Mouse (Mus musculus) lung, embryonic 15.5 days (tissue): ENCODE results near the gene 4930452B06Rik. TPM values are rescaled to one million over a fixed set of nuclear protein-coding genes. Genes with fewer than 3 reads are reported as not detected.

ENCODE experiments used
- ATAC-seq: fragments of 200-750 bp; cut with Nextera tagmentation; 2 replicates; pipeline ENCODE4 v1.8.0; 2017; ENCODE audit warnings: moderate number of reproducible peaks, borderline replicate concordance; ENCODE audit not compliant: low FRiP score, low TSS enrichment; ENCODE audit errors: extremely low read depth
- H3K27ac ChIP-seq: fragments of 300-500 bp; sonication (generic); 2 replicates; pipeline ENCODE4 v1.5.1; 2015; ENCODE audit warnings: moderate library complexity, mild to moderate bottlenecking, inconsistent platforms
- H3K27me3 ChIP-seq: fragments of 300-500 bp; sonication (generic); 2 replicates; pipeline ENCODE4 v1.6.1; 2015; ENCODE audit warnings: inconsistent platforms
- H3K36me3 ChIP-seq: fragments of 300-500 bp; sonication (generic); 2 replicates; pipeline ENCODE4 v1.6.1; 2015; ENCODE audit warnings: inconsistent platforms
- H3K4me1 ChIP-seq: fragments of 300-500 bp; sonication (generic); 2 replicates; pipeline ENCODE4 v1.6.1; 2015; ENCODE audit warnings: inconsistent platforms
- H3K4me2 ChIP-seq: fragments of 300-500 bp; sonication (generic); 2 replicates; pipeline ENCODE4 v1.6.1; 2015; ENCODE audit warnings: inconsistent platforms, mild to moderate bottlenecking, moderate library complexity
- H3K4me3 ChIP-seq: fragments of 300-500 bp; sonication (generic); 2 replicates; pipeline ENCODE4 v1.5.1; 2015; ENCODE audit warnings: mild to moderate bottlenecking, inconsistent platforms
- H3K9ac ChIP-seq: fragments of 300-500 bp; sonication (generic); 2 replicates; pipeline ENCODE4 v1.6.1; 2015; ENCODE audit warnings: inconsistent platforms
- H3K9me3 ChIP-seq: fragments of 300-500 bp; sonication (generic); 2 replicates; pipeline ENCODE4 v1.6.1; 2016; ENCODE audit warnings: inconsistent platforms
- WGBS: fragments of 180-500 bp; shearing (Covaris S2); methylation state at CpG from one replicate; pipeline ENCODE4 v1.1.7; 2015; 5-methylcytosine and 5-hydroxymethylcytosine counted together
- polyA plus RNA-seq: library from polyadenylated mRNA; unstranded; fragments of >200 nt; fragmentation: Nextera tagmentation; extraction: Ambion mirVana; gene quantifications from 2 replicates; pipeline ENCODE4 v1.2.1, GENCODE M21; 2015

The 4930452B06Rik gene
- polyA plus RNA-seq, 1 experiment from 2014 or later: 13.1 TPM

DNA sequence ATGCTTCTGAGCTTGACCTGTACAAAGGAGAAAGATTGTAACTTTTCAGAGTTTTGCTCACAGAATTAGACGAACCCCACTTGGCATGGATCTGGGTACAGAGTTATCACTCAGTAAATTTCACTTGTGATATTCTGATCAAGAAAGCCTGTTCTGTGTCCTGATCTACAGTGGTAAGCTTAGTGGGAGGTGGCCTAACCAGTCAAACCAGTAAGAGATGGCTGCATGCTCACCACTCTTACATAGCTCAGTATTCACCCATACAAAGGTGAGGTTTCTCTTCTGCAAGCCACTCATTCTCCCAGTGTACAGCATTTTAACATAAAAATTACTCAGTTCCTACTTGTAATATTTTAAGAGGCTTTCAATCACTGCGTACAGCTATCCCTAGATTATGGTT is 221.7 kb downstream of the 4930452B06Rik start:
- Histone ChIP-seq H3K27ac (no peak overlapping the region), H3K4me1 (no peaks in the 10 kb centered on the region), H3K36me3 (no peaks in the 10 kb centered on the region), H3K9me3 (no peaks in the 10 kb centered on the region), H3K9ac (no peak overlapping the region), H3K4me3 (no peak overlapping the region), H3K4me2 (no peak overlapping the region), H3K27me3 (no peaks in the 10 kb centered on the region)
- no peak for ATAC-seq
- WGBS: 65% methylated on average over 2 of the region's 2 CpGs

GRCm38 (mm10) chr14:8442691-8443090 is 223.3 kb downstream of the 4930452B06Rik start:
- Histone ChIP-seq H3K4me1 (no peaks in the 10 kb centered on the region), H3K9ac (no peak overlapping the region), H3K4me3 (no peak overlapping the region), H3K4me2 (no peak overlapping the region), H3K36me3 (no peaks in the 10 kb centered on the region), H3K27me3 (no peaks in the 10 kb centered on the region), H3K9me3 (no peaks in the 10 kb centered on the region), H3K27ac (no peak overlapping the region)
- no peak for ATAC-seq
- 49% methylated on average over 3 of the region's 3 CpGs for WGBS

DNA sequence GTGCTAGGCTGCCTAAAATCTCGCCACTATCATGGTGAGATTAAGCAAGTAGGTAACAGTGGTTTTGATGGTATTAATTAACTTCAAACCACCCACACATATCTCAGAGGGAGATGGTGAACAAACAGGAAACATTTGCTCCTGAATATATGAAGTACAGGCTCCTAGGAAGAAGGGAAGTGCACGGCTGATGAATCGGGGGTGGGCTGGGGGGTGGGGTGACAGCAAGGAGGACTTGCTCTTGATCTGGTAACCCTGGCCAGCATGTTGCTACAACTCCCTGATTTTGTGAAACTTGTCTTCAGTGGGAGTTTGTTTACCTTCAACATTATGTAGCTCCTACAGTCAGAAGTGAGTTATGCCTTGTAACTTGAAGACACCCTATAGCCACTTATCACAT is 224.4 kb downstream of the 4930452B06Rik start:
- Histone ChIP-seq H3K9ac (no peak overlapping the region), H3K27me3 (no peaks in the 10 kb centered on the region), H3K4me3 (no peak overlapping the region), H3K4me2 (no peak overlapping the region), H3K27ac (no peak overlapping the region), H3K36me3 (no peaks in the 10 kb centered on the region), H3K4me1 (no peaks in the 10 kb centered on the region), H3K9me3 (no peaks in the 10 kb centered on the region)
- WGBS: 52% methylated on average over 3 of the region's 3 CpGs
- ATAC-seq: no peak

DNA sequence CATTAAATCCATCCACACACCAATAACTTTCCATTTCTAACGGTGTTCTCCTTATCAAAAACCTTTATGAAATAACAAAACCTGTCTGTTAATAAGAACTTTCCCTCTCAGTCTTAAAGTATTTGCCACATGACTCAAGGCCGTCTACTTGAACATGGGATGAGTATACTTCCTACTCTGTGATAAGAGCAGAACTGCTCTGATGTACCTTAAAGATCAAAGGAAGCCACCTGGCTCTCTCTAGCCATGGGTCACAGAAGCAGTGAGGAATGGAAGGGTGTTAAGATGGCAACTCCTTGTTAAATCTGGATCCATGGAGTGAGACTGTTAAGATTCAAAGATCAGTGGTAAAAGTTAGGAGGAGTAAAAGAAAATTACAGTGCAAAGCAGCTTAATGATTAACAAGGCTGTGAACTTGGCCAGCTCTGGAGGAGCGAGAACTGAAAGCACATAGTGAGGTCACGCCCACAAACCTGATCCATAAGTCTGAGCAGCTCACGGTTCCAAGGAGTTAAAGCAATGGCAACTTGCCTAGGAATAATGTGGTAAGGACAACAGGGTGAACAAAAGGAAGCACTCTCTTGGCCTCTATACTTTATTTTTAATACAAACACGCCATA is 235.3 kb downstream of the 4930452B06Rik start:
- no peak overlapping the region for H3K27ac ChIP-seq
- H3K9me3 ChIP-seq: no peaks in the 10 kb centered on the region
- H3K4me1 ChIP-seq: no peaks in the 10 kb centered on the region
- no peak overlapping the region for H3K9ac ChIP-seq
- no peak overlapping the region for H3K4me2 ChIP-seq
- no peak overlapping the region for H3K4me3 ChIP-seq
- ATAC-seq: no peak
- WGBS: 42% methylated on average over 6 of the region's 6 CpGs
- H3K36me3 ChIP-seq: no peaks in the 10 kb centered on the region
- H3K27me3 ChIP-seq: no peaks in the 10 kb centered on the region

DNA sequence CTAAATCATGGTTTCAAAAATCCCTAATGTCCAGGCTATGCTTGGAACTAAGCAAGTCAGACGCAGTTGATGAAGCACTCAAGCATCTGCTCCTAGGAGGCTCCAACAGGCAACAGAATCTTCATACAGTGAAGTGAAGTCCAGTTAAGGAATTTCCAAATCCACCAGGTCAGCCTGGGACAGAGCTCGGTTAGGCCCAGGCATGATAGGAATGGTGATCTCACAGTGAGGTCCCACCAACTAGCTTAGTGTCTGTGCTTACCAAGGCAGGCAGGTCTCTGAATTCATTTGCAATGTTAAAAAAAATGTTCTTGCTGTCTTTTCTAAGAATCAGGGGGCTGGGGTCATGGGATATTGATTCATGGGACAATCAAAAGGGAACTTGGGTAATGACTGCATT is 236.3 kb downstream of the 4930452B06Rik start:
- Histone ChIP-seq H3K27me3 (no peaks in the 10 kb centered on the region), H3K9me3 (no peaks in the 10 kb centered on the region), H3K4me1 (no peaks in the 10 kb centered on the region), H3K36me3 (no peaks in the 10 kb centered on the region), H3K9ac (no peak overlapping the region), H3K4me3 (no peak overlapping the region), H3K4me2 (no peak overlapping the region), H3K27ac (no peak overlapping the region)
- ATAC-seq: no peak
- 68% methylated on average over 2 of the region's 2 CpGs for WGBS

DNA sequence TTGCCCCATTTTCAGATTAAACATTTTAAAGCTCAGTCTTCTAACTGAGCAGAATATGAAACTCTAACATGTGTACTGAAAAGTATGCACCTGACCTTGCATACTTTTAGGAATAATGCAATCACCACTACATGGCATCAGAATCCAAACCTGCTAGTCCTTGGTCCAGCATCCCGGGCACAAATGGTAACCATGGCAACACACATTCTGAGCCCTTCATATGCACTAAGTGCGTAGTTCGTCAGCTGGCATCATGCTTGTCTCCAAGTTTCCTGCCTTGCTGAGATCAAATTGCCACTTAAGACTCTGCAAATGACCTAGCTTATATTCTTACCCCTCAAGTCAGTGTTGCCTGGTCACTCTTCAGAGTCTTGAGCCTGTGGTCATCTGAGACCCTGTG is 243.2 kb downstream of the 4930452B06Rik start:
- WGBS: 66% methylated on average over 3 of the region's 3 CpGs
- H3K36me3 ChIP-seq: no peaks in the 10 kb centered on the region
- H3K4me3 ChIP-seq: no peak overlapping the region
- no peaks in the 10 kb centered on the region for H3K9me3 ChIP-seq
- H3K27me3 ChIP-seq: no peaks in the 10 kb centered on the region
- ATAC-seq: no peak
- no peak overlapping the region for H3K9ac ChIP-seq
- H3K27ac ChIP-seq: no peak overlapping the region
- no peaks in the 10 kb centered on the region for H3K4me1 ChIP-seq
- H3K4me2 ChIP-seq: no peak overlapping the region

GRCm38 (mm10) chr14:8421199-8421787 is 244.7 kb downstream of the 4930452B06Rik start:
- no peak for ATAC-seq
- Histone ChIP-seq H3K4me1 (no peaks in the 10 kb centered on the region), H3K27ac (no peak overlapping the region), H3K36me3 (no peaks in the 10 kb centered on the region), H3K4me2 (peak overlapping the region; percentile 18; the same call in 1 of the 2 replicates), H3K9me3 (no peaks in the 10 kb centered on the region), H3K4me3 (no peak overlapping the region), H3K27me3 (no peaks in the 10 kb centered on the region), H3K9ac (no peak overlapping the region)
- 8% methylated on average over 10 of the region's 10 CpGs for WGBS

DNA sequence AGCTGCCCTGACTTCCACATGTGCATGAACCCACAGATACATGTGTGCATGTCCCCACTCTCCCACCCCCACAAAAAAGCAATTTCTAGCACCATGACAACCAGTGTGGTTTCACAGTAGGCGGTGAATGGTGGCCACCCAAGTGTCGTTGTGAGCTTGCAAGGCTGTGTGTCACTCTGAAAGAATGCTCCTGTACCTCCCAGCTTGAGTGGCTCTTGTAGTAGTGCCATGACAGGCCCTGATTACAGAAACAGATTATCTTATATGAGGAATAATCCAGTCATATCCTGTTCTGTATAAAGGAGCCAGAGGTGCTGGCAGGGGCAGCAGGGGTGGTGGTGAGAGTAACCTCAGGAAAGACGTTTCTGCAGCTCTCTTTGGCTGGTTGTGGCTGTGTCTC is 247.4 kb downstream of the 4930452B06Rik start:
- H3K27me3 ChIP-seq: no peaks in the 10 kb centered on the region
- no peak; the same call in 1 of the 2 replicates for ATAC-seq
- H3K4me1 ChIP-seq: no peaks in the 10 kb centered on the region
- no peak overlapping the region for H3K9ac ChIP-seq
- H3K9me3 ChIP-seq: no peaks in the 10 kb centered on the region
- 22% methylated on average over 3 of the region's 3 CpGs for WGBS
- no peak overlapping the region for H3K4me3 ChIP-seq
- H3K27ac ChIP-seq: no peak overlapping the region
- no peaks in the 10 kb centered on the region for H3K36me3 ChIP-seq
- H3K4me2 ChIP-seq: no peak overlapping the region

- H3K4me3 ChIP-seq: no peak overlapping the region
- no peak overlapping the region for H3K27ac ChIP-seq
- no peak overlapping the region for H3K4me2 ChIP-seq
- H3K36me3 ChIP-seq: no peaks in the 10 kb centered on the region
- ATAC-seq: no peak
- H3K27me3 ChIP-seq: no peaks in the 10 kb centered on the region
- no peak overlapping the region for H3K9ac ChIP-seq
- 67% methylated on average over 6 of the region's 6 CpGs for WGBS
- H3K9me3 ChIP-seq: no peaks in the 10 kb centered on the region
- H3K4me1 ChIP-seq: no peaks in the 10 kb centered on the region
These were observed 260.1 kb downstream of the 4930452B06Rik start for GRCm38 (mm10) chr14:8405946-8406345.

DNA sequence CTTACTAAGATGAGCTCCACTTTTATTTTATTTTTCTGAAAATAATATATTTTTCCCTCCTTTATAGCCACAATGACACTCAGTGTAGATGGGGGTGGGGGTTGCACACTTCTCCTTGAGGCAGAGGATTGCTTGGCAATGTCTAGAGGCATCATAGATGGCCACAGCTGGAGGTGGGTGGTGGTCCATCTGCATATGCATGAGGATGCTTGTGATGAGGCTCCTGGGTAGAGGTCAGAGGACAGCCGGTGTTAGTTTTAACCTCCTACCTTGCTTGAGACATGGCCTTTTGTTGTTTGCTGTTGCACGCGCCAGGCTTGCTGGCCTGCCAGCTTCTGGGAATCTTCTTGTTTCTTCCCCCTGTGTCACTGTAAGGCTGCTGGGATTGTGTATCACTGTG is 262.7 kb downstream of the 4930452B06Rik start:
- no peak overlapping the region for H3K4me3 ChIP-seq
- no peak overlapping the region for H3K27ac ChIP-seq
- H3K36me3 ChIP-seq: no peaks in the 10 kb centered on the region
- WGBS: 81% methylated on average over 3 of the region's 3 CpGs
- H3K27me3 ChIP-seq: no peaks in the 10 kb centered on the region
- H3K4me1 ChIP-seq: no peaks in the 10 kb centered on the region
- no peak for ATAC-seq
- H3K9me3 ChIP-seq: no peaks in the 10 kb centered on the region
- no peak overlapping the region for H3K4me2 ChIP-seq
- no peak overlapping the region for H3K9ac ChIP-seq

DNA sequence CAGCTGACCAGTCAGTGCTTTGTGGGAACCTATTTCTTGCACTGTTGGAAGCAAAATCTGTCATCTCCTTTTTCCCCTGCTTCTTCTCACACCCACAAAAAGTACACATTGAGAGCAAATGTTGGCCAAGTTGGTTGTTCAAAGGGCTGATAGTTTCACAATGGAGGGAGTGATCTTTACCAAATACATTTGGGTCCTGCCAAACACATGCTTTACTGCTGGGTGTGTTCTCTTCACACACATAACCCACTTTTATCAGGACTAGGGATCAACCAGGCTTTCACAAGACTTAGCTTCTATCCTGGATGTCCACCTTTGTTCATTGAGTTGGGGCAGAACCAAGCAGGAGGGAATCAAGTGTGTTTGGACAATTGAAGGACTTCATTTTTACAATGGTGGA is 267.5 kb downstream of the 4930452B06Rik start:
- no peak overlapping the region for H3K4me2 ChIP-seq
- H3K9me3 ChIP-seq: no peaks in the 10 kb centered on the region
- H3K27ac ChIP-seq: no peak overlapping the region
- no peaks in the 10 kb centered on the region for H3K4me1 ChIP-seq
- no peaks in the 10 kb centered on the region for H3K36me3 ChIP-seq
- H3K27me3 ChIP-seq: no peaks in the 10 kb centered on the region
- no peak overlapping the region for H3K9ac ChIP-seq
- H3K4me3 ChIP-seq: no peak overlapping the region
- no peak for ATAC-seq

GRCm38 (mm10) chr14:8395690-8396287 is 270.3 kb downstream of the 4930452B06Rik start:
- no peak for ATAC-seq
- 66% methylated on average over 7 of the region's 7 CpGs for WGBS
- no peaks in the 10 kb centered on the region for H3K36me3 ChIP-seq
- H3K4me1 ChIP-seq: no peaks in the 10 kb centered on the region
- no peaks in the 10 kb centered on the region for H3K27me3 ChIP-seq
- H3K9me3 ChIP-seq: no peaks in the 10 kb centered on the region
- no peak overlapping the region for H3K4me3 ChIP-seq
- H3K4me2 ChIP-seq: no peak overlapping the region
- no peak overlapping the region for H3K9ac ChIP-seq
- H3K27ac ChIP-seq: no peak overlapping the region
